Mouse (Mus musculus): Measurements from ENCODE around the gene Camsap3.

The Camsap3 gene

DNA sequence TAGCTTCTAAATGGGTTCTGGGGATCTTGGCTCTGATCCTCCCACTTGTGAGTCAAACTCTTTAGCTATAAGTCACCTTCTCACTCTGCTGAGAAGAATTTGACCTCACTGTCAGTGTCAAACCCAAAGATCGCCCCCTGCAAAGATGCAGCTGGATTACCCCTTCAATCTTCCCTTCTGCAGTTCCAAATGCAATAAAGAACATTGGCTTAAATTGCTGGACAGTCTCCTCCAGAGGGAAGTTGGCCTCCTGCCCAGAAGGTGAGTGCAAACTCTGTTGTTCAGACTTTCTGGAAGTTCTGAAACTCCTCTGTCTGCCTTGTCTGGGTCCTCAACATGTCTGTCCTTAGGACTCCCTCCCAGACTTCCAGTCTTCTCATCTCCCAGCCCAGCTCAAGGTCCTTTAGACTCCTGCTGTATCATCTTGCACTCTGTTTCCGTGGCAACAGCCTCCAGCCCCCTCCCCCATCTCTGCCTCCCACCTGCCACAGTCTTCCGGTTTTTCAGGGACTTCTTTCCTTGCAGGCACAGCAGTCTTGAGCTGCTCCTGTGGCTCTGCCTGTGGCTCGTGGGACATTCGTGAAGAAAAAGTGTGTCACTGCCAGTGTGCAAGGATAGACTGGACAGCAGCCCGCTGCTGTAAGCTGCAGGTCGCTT lies 69.8 kb downstream of the Camsap3 start:
- no peak for DNase-seq (ENCODE audit: low read depth, low spot score)

Data from ZHBTc4 (cell line).